Mouse (Mus musculus) skeletal muscle tissue, adult 2 months (tissue): Measurements from ENCODE around the gene Txndc12.

Experiments
- DNase-seq: peaks from one replicate; pipeline ENCODE4 v3.0.0-alpha.2; 2012; ENCODE audit warnings: low read depth, low spot score

Gene Txndc12

GRCm38 (mm10) chr4:108834115-108834970 lies at the start of gene Txndc12:
TSS of gene Txndc12 (plus strand) at chr4:108834601.
- DNase-seq, result peak; percentile 79

DNA sequence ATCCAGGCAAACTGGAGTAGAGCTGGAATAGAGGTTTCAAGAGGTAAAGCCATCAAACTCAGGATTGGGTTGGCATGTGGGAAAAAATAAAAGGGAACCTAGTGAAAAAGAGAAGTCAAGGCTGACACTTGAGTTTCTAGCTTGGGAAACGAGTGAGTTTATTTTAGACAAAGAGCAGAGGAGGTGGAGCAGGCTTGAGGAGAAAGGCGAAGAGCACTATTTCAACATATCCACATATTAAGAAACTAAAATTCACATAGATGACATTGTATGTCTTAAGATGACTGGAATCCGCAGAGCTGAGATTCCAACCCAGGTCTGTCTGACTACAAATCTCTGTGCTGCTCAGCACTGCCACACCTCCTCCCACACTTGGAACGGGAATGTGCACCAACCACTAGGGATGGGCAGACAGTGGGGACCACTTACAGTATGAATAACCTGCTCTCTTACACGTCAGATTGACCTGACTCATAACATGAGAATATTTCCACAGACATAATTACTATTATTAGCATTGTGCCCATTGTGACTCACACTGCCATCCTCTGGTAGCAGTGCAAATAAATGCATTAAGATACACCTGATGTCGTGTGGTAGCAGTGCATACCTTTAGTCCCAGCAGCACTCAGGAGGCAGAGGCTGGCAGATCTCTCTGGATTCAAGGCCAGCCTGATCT lies 45.0 kb upstream of the Txndc12 start:
- no peak for DNase-seq

DNA sequence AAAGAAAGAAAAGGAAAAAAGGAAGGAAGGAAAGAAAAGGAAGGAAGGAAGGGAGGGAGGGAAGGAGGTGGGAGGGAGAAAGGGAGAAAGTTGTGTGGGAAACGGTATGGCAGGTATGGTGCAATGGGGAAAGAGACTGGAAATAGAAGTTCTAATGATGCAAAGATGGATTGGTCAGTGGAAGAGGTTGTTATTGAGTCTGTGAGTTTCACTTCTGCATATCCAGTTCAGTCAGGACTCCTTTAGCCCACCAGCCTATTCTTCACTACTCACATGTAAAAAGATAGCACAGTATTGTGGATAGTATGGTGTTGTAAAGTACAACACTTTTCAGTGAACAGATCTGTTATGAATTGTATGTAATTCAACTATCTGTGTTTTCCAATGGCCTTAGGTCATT lies 43.9 kb upstream of the Txndc12 start:
- no peak for DNase-seq

DNA sequence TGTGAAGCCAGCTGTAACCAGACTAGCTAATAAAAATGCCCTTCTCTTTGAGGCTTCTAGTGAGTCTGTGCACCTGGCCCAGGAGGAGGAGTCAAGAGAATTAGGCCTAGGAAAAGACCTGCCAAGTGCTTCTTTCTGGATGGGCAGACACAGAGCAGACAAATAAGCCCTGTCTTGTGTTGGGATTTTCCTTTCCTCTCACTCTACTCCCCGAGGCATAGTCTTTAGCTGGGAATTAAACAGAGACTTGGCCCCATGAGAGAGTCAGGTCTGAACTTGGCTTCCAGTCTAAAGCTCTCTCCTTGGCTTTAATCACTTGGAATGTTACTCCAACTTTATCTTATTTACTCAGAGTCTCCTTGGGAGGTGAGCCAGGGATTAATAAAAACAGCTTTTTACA lies 40.5 kb upstream of the Txndc12 start:
- DNase-seq, result no peak

GRCm38 (mm10) chr4:108796701-108797100 lies 37.7 kb upstream of the Txndc12 start:
- no peak for DNase-seq

- DNase-seq, result peak; percentile 24
Observed at GRCm38 (mm10) chr4:108798083-108798830, 36.1 kb upstream of the Txndc12 start.

DNA sequence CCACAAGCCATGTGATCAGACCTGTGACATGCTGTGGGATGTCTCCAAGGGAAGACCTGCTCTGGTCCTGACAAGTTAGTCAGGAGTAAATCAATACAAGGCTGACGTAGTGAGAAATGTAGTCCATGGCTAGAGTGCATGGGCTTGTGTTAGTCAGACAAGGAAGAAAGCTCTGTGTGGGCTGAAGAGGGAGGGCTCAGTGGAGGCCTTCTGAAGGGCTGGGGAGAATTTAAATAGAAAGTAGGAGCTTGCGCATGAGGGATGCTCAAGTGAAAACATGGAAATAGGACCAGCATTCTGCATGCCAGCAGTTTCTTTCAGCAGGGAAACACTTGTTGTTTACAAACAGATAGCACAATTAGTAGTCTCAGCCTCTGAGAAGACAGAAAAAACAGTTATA lies 30.9 kb upstream of the Txndc12 start:
- no peak for DNase-seq

GRCm38 (mm10) chr4:108811142-108811541 lies 23.3 kb upstream of the Txndc12 start:
- DNase-seq, result no peak

DNA sequence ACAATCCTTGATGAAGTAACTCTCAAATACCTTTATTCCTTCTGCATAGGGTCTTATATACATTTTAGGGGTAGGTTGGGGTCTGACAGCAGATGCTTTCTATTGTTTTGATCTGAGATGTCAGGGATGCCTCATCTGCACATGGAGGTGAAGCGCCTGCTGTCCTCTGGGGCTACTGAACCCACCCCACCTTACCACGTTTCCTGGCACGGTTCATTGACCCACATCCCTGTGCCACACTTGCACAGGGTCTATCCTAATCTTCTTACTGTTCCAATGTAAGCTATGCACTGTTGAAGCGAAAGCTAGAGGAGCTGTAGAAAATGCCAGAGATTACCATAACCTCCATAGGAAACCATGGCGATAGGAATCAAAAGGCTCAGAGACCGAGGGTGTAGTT lies 22.9 kb upstream of the Txndc12 start:
- no peak for DNase-seq

DNA sequence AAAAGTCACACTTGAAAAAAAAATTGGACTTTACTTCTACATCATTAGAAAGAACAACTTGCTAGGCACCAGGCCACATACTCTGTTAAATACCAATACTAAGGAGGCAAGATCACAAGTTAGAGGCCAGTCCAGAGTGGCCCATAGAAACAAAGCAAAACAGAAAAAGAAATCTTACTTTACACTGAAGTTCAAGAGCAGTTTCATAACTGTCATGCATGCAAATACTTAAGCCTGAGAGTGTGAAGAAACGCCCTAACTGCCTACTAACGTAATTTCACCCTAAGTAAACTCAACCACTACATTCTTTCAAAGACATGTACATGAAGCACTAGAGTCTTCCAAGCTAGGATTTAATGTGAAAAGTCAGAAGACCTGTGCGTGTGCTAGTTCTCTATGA lies 8.7 kb upstream of the Txndc12 start:
- DNase-seq, result no peak

GRCm38 (mm10) chr4:108826096-108826495 lies 8.3 kb upstream of the Txndc12 start:
- no peak for DNase-seq

- no peak for DNase-seq
Observed at GRCm38 (mm10) chr4:108826643-108827042, 7.8 kb upstream of the Txndc12 start.

DNA sequence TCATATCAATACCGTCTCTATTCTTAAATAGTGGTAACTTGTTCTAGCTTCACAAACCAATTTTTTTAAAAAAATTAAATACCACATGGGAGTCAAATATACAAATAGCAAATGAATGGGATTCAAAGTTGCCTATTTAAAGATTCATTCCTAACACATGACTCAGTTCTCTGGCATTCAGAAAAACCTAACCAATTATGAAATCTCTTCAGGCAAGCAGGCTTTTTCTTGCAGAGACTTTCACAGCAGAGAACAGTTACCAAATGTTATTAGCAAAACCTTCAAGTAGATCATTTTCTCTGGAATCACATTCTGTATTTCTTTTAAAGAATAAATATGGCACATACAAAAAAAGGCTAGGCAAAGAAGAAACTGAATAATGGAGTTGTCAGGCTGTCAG lies 3.7 kb upstream of the Txndc12 start:
- DNase-seq, result no peak

DNA sequence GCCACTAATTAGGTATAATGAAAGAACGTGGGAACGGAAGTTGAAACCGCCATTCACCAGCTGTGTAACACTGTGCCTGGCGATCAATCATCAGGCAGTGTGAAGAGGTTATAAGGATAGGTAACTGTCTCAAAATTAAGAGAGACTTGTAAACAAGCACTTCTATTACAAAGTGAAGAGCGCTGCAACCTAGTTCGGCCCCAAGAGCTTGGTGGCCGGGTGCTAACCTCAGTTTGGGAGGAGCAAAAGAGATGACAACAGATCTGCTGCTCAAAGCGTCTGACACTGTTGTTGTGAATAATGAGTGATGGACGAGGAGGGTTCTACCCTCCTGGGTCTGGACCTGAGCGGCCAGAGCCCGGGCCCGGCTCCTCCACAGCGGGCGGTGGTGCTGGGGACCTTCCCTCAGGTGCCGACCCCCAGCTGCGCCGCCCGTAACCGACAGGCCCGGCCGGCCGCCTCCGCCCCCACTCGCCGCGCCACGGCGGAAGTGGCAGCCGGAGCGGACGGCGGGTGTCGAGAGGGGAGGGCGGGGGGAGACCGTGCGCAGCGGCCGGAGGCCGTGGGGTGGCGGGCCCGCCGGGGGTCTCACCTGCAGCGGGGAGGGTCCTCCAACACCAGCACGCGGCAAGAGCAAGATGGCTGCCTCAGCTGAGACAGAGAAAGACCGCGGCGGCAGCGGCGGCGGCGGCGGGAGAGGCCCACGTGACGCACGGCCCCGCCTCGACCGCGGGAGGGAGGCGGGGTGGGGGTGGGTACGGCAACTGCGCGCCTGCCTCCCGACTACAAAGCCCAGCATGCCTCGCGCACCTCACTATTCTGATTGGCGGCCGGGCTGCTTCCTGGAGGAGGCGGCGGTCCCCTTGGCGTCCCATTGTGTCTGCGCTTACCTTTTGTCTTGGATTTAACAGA lies 1.2 kb upstream of the Txndc12 start, which contains the start of gene Btf3l4:
Gene Btf3l4, minus strand, starts transcription at position 699 of the 912 bp plus-strand sequence.
- DNase-seq, result peak; percentile 88

- peak; percentile 52 for DNase-seq
Observed at GRCm38 (mm10) chr4:108833828-108834114, 630 bp upstream of the Txndc12 start.

DNA sequence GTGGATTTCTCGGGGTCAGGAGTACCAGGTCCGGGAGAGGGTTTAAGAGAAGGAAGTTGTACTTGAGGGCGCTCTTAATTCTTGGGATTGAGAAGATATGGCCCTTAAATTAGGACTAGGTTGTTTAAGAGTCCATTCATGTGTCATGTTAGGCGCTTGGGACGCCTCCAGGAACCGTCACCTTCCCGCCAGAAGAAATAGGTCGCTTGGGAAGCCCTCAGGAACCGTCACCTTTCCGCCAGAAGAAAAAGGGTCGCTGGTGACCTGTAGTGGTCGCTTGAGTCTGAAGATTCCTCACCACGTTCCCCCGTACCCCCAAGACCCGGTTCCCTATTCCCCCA lies 540 bp downstream of the Txndc12 start:
- DNase-seq, result no peak

DNA sequence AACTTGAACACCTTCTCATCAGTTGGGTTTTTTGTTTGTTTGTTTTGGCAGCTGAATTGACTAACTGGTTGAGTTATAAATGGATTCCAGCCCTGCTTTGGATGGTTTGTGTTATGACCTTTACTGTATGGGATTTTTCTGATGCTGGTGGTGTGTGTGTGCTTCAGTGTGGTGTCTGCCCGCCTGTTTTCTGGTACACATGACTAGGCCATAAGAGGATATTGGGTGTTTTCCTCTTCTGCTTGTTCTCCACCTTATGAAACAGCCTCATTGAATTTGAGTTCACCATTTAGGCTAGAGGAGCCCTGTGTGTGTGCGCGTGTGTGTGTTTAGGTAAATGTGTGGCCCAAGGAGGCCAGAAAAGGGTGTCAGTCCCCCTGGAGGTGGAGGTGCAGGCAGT lies 1.1 kb downstream of the Txndc12 start:
- DNase-seq, result no peak

DNA sequence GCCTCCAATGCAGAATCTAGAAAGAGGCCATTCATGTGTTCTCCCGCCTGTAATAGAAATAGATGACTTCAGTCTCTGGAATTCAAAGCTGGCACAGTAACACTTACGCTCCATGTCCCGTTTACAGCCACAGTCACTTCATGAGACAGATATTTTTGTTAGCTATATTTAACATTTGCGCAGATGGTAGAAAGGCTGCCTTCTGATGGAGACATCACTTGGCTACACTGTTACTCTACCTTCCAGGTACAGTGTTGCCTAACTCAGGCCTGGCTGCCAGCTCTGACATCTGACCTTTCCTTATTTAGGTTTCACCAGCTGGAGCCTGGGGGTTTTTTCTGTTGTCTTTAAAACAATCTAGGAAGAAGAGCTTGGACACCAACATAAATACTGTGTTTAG lies 3.6 kb downstream of the Txndc12 start:
- peak; percentile 19 for DNase-seq

DNA sequence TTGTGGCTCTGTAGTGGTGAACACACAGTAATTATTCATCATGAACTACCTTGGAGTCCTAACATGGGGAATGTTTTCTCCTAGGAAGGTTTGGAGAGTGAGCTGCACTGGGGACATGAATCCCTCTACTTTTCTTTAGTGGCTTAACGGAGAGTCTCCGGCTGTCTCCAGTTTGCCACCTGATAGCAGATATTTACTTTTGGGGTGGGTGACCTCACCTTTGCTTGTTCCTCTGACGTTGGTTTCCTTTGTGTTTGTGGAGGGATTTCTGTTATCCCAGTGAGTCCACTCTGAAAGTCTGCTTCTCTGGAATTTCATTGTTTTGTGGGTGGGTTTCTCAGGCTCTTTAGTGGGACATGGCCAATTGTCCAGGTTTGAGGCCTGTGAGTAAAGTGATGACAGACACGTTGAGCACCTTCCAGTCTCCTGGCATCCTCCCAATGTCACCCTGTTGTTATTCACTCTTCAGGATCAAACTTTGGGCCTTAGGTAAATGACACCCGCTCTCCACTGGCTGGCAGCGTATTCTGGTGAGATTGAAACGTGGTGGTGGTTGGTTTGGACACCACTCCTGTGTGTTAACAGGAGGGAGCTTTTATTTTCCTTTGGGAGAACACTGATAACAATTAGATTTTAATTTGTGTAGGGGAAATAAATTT lies 7.6 kb downstream of the Txndc12 start:
- no peak for DNase-seq

DNA sequence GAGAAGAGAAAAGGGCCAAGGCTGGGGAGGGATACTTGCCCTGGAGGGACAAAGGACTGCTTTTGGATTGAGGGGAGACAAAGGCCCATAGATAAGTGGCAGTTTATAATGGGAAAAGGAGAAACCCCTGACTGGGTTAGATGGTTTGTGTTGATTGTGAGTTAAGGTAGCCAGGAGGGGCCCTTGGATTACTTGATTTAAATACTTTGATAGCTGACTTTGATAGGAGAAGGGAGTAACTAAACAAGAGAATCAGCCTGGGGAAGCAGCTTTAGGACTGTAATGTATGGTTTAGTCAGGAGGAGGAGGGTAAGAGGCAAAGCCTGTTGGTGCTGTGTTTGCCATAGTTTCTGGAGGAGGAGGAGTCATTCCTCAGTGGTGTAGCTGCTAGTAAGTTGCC lies 8.9 kb downstream of the Txndc12 start:
- DNase-seq, result no peak
